Mouse (Mus musculus): ENCODE measurements at regions not wholly inside any gene's neighbourhood (a gene's known extent, or its start where the extent isn't known, plus 50 kb on each side); places are given as distances from the start of the nearest gene placed in this dataset.

DNA sequence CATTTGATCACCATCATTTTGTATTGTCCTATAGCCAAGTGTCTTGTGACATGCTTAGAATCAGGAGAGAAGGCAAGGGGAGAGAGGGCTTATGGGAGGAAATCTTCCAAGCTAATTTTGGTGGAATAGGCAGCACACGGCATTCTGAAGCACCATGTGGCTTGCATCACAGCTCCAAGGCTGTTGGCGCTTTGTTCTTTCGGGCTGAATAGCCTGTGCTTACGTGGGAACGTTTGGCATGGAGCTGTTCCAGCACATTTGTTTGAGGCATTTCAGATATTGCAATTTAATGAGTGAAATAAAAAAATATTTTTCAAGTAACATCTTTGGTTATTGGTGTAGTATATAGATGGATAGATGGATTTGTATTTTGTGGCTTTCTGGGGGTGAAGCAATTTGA, 598.5 kb upstream of the Nrp1 start:
- 64% methylated on average over 5 of the region's 5 CpGs for WGBS
- H3K4me1 ChIP-seq = no peaks in the 10 kb centered on the region
- no peak overlapping the region for H3K27ac ChIP-seq
- H3K9ac ChIP-seq = no peak overlapping the region
- H3K27me3 ChIP-seq = no peaks in the 10 kb centered on the region
- H3K4me2 ChIP-seq = no peak overlapping the region
- no peaks in the 10 kb centered on the region for H3K9me3 ChIP-seq
- H3K4me3 ChIP-seq = no peak overlapping the region
- no peaks in the 10 kb centered on the region for H3K36me3 ChIP-seq
- no peak for ATAC-seq (ENCODE audit: borderline replicate concordance, extremely low read depth, low FRiP score, low TSS enrichment)

DNA sequence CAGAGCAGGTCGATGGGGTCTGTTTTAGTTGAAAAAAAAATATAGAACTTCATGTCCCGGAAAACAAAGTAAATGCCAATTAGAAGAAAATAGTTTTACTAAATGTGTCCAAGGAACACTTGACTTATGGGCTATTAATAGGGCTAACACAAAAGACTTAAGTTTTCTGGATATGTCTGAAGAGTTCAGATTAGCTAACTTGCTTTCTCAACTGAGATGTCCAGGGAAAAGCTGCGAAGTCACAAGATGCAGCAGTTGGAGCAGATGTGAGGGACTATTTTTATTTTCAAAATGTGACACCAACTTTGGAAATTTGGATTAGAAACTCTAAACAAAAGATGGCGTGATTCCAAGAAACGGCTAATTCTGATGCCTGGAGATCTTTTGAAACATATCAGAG, 593.2 kb upstream of the Nrp1 start:
- Histone ChIP-seq H3K27ac (no peak overlapping the region), H3K4me2 (no peak overlapping the region), H3K36me3 (no peaks in the 10 kb centered on the region), H3K9ac (no peak overlapping the region), H3K27me3 (no peaks in the 10 kb centered on the region), H3K4me3 (no peak overlapping the region), H3K4me1 (no peaks in the 10 kb centered on the region), H3K9me3 (no peaks in the 10 kb centered on the region)
- ATAC-seq (ENCODE audit: borderline replicate concordance, extremely low read depth, low FRiP score, low TSS enrichment) = no peak
- 58% methylated on average over 5 of the region's 5 CpGs for WGBS

DNA sequence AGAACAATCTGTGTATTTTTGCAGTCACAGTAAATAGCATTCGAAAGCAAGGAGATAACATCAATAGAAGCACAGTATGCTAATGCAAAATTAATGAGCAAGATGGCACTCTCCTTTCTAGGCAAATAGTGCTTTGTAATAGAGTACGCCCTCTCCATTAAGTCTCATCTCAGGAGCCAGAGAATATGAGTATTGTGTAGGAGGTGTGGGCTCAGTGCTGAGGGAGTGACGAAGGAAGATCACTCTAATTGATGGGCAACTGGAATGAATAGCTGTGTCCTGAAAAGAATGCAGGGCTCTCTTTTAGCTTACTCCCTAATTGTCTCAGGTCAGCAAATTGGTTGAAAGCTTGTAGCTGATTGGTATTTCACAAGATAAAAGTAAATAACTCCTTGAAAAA, 590.1 kb upstream of the Nrp1 start:
- Histone ChIP-seq H3K9me3 (no peaks in the 10 kb centered on the region), H3K4me3 (no peak overlapping the region), H3K9ac (no peak overlapping the region), H3K27me3 (no peaks in the 10 kb centered on the region), H3K4me2 (no peak overlapping the region), H3K4me1 (no peaks in the 10 kb centered on the region), H3K36me3 (no peaks in the 10 kb centered on the region), H3K27ac (no peak overlapping the region)
- ATAC-seq (ENCODE audit: borderline replicate concordance, extremely low read depth, low FRiP score, low TSS enrichment) = no peak
- 64% methylated on average over 3 of the region's 3 CpGs for WGBS

DNA sequence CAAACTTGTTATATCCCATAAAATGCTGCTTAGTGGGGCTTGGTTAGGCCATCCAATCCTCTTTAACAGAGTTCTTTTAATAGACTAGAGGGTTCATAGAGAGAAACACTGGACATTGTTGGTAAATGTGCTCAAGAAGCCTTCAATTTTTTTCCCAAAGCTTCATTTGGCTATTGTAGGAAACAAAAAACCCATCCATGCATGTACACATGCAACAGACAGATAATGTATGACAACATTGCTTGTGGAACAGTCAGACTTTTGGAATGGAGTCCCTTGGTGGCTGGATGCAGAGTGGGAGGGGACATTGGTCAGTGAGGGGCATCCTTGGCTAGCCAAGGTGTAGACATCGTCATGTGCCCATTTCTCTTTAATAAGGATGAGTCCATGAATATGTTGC, 588.8 kb upstream of the Nrp1 start:
- no peak overlapping the region for H3K4me3 ChIP-seq
- no peak for ATAC-seq (ENCODE audit: borderline replicate concordance, extremely low read depth, low FRiP score, low TSS enrichment)

DNA sequence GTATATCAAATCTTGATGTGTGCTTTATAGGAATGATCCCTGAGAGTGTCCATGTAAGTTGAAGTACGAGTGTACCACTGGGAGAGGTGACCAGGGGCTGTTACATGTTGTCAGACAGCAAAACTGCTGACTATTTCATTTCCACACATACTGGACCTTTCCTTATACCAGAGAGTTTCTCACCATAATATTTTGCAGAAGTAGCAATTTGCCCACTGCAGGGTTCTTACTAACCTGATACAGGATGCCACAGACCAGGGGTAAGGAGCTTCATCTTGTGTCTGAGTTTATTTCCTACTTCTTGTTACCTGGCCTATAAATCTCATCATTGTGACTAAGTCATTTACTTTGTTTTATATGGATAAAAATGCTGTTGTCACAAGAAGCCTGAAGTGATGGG, 586.6 kb upstream of the Nrp1 start:
- Histone ChIP-seq H3K4me2 (no peak overlapping the region), H3K36me3 (no peaks in the 10 kb centered on the region), H3K9me3 (no peaks in the 10 kb centered on the region), H3K4me1 (peaks cover 8% of the 10 kb centered on the region; the same call in 1 of the 2 replicates), H3K4me3 (no peak overlapping the region), H3K27me3 (no peaks in the 10 kb centered on the region), H3K9ac (no peak overlapping the region), H3K27ac (no peak overlapping the region)
- 63% methylated on average over 1 of the region's 1 CpGs for WGBS
- no peak for ATAC-seq (ENCODE audit: borderline replicate concordance, extremely low read depth, low FRiP score, low TSS enrichment)

More for the DNA sequence above, 588.8 kb upstream of the Nrp1 start:
- 94% methylated on average over 1 of the region's 1 CpGs for WGBS
- Histone ChIP-seq H3K9me3 (no peaks in the 10 kb centered on the region), H3K4me2 (no peak overlapping the region), H3K27ac (no peak overlapping the region), H3K4me1 (no peaks in the 10 kb centered on the region), H3K27me3 (no peaks in the 10 kb centered on the region), H3K36me3 (no peaks in the 10 kb centered on the region), H3K9ac (no peak overlapping the region)

DNA sequence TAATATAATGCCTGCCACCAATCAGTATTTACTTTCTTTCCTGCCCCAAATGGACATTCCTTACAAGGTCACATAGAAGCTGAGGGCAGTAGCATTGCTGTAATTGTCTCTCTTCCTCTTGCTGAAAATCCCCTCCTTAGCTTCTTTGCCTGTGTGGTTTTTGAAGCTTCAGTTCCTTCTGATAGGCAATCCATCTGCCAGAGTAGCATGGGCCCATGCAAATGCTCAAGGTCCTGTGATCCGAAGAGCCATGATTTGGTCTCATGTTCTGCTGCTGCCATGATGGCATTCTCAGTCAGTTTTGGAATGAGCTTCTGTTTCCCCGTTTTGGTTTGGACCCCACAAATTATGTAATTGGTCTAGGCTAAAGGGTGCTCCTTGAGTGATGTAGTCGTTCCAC, 586.0 kb upstream of the Nrp1 start:
- no peak overlapping the region for H3K4me2 ChIP-seq
- no peak overlapping the region for H3K27ac ChIP-seq
- H3K9ac ChIP-seq = no peak overlapping the region
- no peak overlapping the region for H3K4me3 ChIP-seq
- no peaks in the 10 kb centered on the region for H3K36me3 ChIP-seq
- WGBS = 83% methylated on average over 3 of the region's 3 CpGs
- no peak for ATAC-seq (ENCODE audit: borderline replicate concordance, extremely low read depth, low FRiP score, low TSS enrichment)
- peaks cover 8% of the 10 kb centered on the region; the same call in 1 of the 2 replicates for H3K4me1 ChIP-seq
- no peaks in the 10 kb centered on the region for H3K9me3 ChIP-seq
- H3K27me3 ChIP-seq = no peaks in the 10 kb centered on the region

DNA sequence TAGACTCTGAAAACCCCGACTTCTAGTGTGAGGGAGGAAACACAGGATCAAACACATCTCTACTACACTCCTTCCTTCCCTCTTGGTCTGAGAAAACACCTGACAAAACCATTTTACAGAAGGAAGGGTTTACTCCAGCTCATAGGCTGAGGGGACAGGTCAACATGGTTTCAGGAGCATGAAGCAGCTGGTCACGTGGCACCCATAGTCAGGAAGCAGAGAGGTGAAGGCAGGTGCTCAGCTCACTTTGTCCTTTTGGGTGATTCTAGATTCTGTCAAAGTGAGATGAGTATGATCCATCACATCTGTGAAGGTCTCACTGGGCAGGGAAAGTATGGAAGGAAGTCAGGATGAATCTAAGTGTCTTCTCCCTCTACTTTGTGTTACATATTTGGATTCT, 585.5 kb upstream of the Nrp1 start:
- Histone ChIP-seq H3K4me3 (no peak overlapping the region), H3K9me3 (no peaks in the 10 kb centered on the region), H3K27ac (no peak overlapping the region), H3K4me2 (no peak overlapping the region), H3K36me3 (no peaks in the 10 kb centered on the region), H3K27me3 (no peaks in the 10 kb centered on the region), H3K9ac (no peak overlapping the region), H3K4me1 (peaks cover 8% of the 10 kb centered on the region; the same call in 1 of the 2 replicates)
- ATAC-seq (ENCODE audit: borderline replicate concordance, extremely low read depth, low FRiP score, low TSS enrichment) = no peak
- WGBS = 86% methylated on average over 2 of the region's 2 CpGs

DNA sequence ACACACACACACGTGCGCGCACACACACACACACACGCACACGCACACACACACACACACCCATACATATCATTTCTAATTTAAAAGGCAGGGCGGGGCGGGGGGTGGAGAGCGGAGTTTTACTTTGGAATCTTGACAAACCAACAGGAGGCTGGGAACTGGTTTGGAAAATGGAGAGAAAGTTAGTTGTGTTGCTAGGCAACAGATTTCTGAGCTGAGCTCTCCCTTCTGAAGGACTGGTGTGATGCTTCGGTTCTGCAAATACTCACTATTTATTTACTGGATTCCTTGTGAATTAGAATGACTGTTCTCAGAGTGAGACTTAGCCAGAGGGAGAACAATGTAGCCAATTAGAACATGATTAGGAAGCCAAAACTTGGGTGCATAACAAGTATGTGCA, 583.8 kb upstream of the Nrp1 start:
- no peak for ATAC-seq (ENCODE audit: borderline replicate concordance, extremely low read depth, low FRiP score, low TSS enrichment)
- peaks cover 8% of the 10 kb centered on the region; the same call in 1 of the 2 replicates for H3K4me1 ChIP-seq
- no peaks in the 10 kb centered on the region for H3K36me3 ChIP-seq
- H3K27me3 ChIP-seq = no peaks in the 10 kb centered on the region
- no peak overlapping the region for H3K4me2 ChIP-seq
- WGBS = 73% methylated on average over 9 of the region's 9 CpGs
- H3K4me3 ChIP-seq = no peak overlapping the region
- no peak overlapping the region for H3K9ac ChIP-seq
- H3K9me3 ChIP-seq = no peaks in the 10 kb centered on the region
- H3K27ac ChIP-seq = no peak overlapping the region

DNA sequence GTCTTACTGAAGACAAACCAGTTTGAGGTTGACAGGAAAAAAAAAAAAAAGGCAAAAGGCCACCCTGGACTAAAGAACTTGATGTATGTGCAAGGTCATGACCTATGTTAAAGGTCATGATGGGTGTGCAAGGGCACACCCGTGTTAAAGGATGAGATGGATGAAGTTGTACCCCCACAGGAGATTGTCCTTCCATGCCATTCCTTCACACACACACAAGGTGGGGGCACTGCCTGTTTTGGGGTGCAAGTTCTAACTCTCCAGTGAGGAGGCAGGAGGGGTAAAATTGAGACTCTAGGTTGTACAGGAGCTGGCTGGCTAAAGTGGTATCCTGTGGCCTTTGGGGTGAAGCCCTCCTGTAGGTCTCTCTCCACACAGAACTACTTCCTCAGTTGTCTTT, 583.2 kb upstream of the Nrp1 start:
- Histone ChIP-seq H3K4me1 (peaks cover 8% of the 10 kb centered on the region; the same call in 1 of the 2 replicates), H3K9me3 (no peaks in the 10 kb centered on the region), H3K36me3 (no peaks in the 10 kb centered on the region), H3K9ac (no peak overlapping the region), H3K27me3 (no peaks in the 10 kb centered on the region), H3K4me3 (no peak overlapping the region), H3K27ac (no peak overlapping the region), H3K4me2 (no peak overlapping the region)
- no peak for ATAC-seq (ENCODE audit: borderline replicate concordance, extremely low read depth, low FRiP score, low TSS enrichment)
- 20% methylated on average over 1 of the region's 1 CpGs for WGBS

DNA sequence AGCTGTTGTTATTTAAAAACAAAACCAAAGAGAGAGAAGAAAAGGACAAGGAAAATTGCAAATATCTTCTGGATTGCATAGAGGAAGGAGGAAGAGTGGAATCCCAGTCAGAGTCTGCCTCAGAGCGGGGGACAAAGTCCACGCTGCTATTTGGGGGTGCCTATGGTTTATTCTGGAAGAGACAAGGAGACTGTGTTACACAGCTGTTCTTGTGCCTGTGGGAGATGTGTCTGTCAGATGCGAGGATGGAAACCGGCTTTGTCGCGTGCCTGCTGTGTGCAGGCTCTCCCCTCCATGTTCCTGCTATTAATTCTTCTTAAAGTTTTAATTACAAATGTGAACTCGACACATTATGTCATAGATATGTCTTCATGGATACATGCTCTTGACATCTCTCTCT, 582.7 kb upstream of the Nrp1 start:
- H3K36me3 ChIP-seq = no peaks in the 10 kb centered on the region

DNA sequence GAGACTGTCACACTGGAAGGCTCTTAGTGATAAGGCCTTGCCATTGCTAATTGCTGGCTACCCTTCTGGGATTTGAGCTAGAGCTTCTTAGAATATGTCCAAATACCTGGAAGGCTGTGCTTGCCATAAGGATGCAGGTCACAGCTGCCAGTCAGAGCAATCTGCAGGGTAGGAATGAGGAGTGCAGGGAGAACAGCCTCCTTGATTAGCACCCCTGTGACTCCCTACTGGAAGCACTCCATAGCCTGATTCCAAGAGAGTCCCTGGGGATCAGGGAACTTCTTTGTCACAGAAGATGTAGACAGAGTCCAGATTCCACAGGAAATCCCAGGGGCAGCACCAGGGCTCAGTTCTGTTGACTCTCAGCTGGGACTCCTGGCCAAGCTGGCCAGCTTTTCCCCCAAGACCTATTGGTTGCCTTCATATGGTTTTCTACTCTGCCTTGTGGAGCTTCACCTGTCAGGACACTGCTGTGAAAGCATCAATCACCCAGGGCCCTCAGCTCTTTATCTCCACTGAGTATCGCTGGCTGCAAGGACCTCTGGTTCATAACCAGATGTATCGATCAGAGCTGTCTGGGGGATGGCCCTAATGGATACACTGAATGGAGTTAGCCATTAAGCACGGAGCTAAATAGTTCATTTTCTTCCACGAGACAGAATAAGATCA, 579.9 kb upstream of the Nrp1 start:
- Histone ChIP-seq H3K9me3 (no peaks in the 10 kb centered on the region), H3K4me1 (peaks cover 8% of the 10 kb centered on the region; the same call in 1 of the 2 replicates), H3K9ac (no peak overlapping the region), H3K4me2 (no peak overlapping the region), H3K4me3 (no peak overlapping the region), H3K27me3 (no peaks in the 10 kb centered on the region), H3K36me3 (no peaks in the 10 kb centered on the region), H3K27ac (no peak overlapping the region)
- 61% methylated on average over 4 of the region's 4 CpGs for WGBS
- ATAC-seq (ENCODE audit: borderline replicate concordance, extremely low read depth, low FRiP score, low TSS enrichment) = no peak

More for the DNA sequence above, 582.7 kb upstream of the Nrp1 start:
- Histone ChIP-seq H3K4me3 (no peak overlapping the region), H3K27ac (no peak overlapping the region), H3K4me2 (no peak overlapping the region), H3K9ac (no peak overlapping the region), H3K9me3 (no peaks in the 10 kb centered on the region), H3K27me3 (no peaks in the 10 kb centered on the region), H3K4me1 (peaks cover 8% of the 10 kb centered on the region; the same call in 1 of the 2 replicates)
- 56% methylated on average over 7 of the region's 7 CpGs for WGBS
- ATAC-seq (ENCODE audit: borderline replicate concordance, extremely low read depth, low FRiP score, low TSS enrichment) = no peak

DNA sequence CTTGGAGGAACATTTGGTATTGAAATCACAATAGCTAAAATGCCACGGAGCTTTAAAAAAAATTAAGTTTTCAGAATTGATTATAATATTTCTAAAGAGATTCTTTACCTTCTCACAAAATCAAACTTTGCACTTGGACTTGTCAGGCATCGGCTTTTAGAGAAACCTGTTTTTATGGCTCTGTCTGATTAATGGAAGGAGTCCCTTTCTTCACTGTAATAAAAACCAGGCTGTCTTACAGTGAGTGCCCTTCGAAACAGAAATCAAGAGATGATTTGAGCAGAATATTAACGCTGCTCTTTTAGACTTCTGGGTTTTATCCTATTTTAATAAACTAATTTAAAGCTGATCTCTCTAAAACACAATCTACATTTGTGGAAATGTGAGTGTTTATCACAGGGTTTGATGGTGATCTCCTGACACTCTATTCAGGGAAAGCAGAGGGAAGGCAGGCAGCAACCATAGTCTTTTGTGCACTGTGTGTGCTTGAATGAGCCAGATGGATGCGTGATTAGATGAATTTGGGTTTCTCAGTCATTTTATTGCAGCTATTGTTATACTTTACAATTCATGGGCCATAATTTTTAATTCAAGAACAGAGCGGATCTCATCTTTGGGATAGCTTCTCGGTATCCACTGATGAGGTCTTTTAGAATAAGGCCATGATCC, 579.2 kb upstream of the Nrp1 start:
- no peaks in the 10 kb centered on the region for H3K36me3 ChIP-seq
- H3K27me3 ChIP-seq = no peaks in the 10 kb centered on the region
- H3K9me3 ChIP-seq = no peaks in the 10 kb centered on the region
- H3K27ac ChIP-seq = no peak overlapping the region
- H3K4me3 ChIP-seq = no peak overlapping the region
- H3K4me1 ChIP-seq = peaks cover 8% of the 10 kb centered on the region; the same call in 1 of the 2 replicates
- no peak for ATAC-seq (ENCODE audit: borderline replicate concordance, extremely low read depth, low FRiP score, low TSS enrichment)
- H3K4me2 ChIP-seq = no peak overlapping the region
- no peak overlapping the region for H3K9ac ChIP-seq
- 82% methylated on average over 7 of the region's 7 CpGs for WGBS
